Mouse (Mus musculus) retina, adult 2 months (tissue): ENCODE measurements around the gene Slc22a18.
A peak's percentile ranks its signal among the peaks of the same experiment; 100 is the strongest.

Experiments
- DNase-seq: peaks from one replicate; pipeline ENCODE4 v3.0.0-alpha.2; 2012; ENCODE audit warnings: low read depth, low spot score

Gene Slc22a18

GRCm38 (mm10) chr7:143462516-143462915, 11.0 kb upstream of the Slc22a18 start:
- no peak for DNase-seq

DNA sequence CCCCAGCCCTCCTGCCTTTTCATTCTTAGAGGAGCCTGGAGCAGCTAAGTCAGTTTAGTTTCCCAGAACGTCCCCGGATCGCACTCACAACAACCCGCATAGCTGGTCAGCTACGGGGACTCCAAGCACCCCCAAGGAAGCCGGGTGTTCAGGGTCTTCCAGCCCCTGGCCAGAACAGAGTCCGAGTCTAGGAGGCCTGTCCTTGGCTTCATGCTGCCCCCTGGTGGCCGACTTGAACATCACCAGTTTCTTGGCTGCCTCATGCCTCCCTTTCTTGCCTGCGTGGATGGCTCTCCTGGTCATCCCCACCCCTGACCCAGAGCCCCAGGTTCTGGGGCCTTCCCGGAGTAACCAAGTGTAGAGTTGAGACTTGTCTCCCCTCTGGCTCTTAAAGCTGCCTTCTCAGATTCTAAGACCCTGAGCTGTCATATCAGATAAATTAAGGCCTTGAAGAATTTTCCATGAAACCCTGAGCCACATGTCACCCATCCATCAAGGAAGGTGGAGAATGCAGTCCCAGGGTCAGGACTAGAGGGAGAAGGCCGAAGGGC, 9.6 kb upstream of the Slc22a18 start:
- peak; percentile 59 for DNase-seq

GRCm38 (mm10) chr7:143464811-143465560, 8.6 kb upstream of the Slc22a18 start:
- no peak for DNase-seq

DNA sequence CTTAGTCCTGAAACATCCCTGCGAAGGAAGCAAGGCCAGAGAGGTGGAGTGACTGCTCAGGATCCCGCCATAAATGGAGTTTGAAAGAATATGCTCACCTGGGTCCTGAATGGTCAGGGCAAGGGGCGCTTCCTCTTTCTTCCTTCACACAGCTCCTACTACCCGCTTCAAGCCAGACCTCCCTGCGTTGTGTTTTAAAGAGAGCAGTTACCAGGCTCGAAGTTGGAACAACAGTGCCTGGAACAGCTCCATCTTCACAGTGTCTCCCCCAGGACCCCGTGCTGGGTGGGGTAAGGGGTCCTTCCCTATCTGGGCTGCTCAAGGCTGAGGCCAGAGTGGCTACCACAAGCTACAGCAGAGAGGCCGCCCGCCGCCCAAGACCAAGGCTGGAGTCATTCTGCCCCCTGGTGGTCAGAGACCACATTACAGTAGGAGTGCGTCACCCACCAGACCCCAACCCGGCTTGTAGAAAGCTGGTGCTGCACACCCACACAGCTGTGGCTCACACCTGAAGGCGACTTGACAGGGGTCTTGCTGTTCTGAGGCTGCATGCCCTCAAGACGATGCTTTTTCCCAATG, 7.3 kb upstream of the Slc22a18 start:
- no peak for DNase-seq

DNA sequence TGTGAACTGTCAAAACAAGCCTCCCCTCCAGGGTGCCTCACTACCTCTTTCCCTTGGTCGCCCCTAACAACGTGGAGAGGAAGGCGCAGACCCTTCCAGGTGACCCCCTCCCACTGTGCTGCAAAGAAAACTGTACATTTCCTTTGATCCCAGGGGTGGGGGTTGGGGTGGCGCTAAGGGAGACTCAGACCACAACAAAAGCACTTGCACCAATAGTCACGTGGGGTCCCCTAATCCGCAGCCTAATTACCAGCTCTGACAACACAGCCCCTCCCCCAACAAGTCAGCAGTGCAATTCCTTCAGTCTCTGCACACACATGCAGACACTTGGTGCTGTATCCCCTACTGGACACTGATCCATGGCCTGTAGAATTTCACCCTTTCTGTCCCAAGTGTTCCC, 5.8 kb upstream of the Slc22a18 start:
- no peak for DNase-seq

DNA sequence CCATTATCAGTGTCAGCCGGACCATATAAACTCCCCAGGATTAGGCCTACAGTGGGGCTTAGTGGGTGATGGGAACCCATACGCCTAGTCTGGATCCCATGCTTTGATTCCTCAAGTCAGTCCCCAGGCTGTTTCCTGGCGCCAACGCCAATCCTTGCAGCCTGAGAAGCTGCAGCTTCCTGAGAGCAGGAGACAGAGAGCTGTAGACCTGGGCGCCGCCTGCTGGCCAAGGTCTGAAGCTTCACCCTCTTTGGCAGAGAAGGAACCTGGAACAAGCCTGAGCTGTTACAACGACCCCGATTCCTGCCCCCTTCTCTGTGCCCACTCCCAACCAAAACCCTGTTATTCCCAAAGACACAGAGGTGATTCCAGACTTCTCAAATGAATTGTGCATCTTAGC, 3.6 kb upstream of the Slc22a18 start:
- DNase-seq = no peak

GRCm38 (mm10) chr7:143474811-143475210, 1.3 kb downstream of the Slc22a18 start:
- no peak for DNase-seq

GRCm38 (mm10) chr7:143475876-143476275, 2.3 kb downstream of the Slc22a18 start:
- DNase-seq = no peak

GRCm38 (mm10) chr7:143476702-143477335, 3.3 kb downstream of the Slc22a18 start:
- DNase-seq = no peak

DNA sequence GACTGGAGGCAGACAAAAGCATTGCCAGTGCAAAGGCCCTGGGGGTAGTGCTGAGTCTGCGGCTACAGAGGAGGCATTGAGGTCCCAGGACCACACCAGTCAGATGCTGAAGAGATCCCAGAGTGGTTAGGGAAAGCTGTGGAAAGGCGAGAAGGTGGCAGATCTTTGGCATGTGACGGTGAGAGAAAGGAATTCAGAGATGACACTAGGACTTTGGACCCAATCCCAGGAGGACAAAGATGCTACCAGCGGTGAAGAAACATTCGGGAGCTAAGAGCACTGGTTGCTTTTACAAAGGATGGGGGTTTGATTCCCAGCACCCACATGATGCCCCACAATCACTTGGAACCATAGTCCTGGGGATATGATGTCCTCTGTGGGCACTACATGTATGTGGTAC, 4.3 kb downstream of the Slc22a18 start:
- DNase-seq = no peak

GRCm38 (mm10) chr7:143480498-143480897, 7.0 kb downstream of the Slc22a18 start:
- DNase-seq = no peak

GRCm38 (mm10) chr7:143481806-143482387, 8.4 kb downstream of the Slc22a18 start:
- no peak for DNase-seq

DNA sequence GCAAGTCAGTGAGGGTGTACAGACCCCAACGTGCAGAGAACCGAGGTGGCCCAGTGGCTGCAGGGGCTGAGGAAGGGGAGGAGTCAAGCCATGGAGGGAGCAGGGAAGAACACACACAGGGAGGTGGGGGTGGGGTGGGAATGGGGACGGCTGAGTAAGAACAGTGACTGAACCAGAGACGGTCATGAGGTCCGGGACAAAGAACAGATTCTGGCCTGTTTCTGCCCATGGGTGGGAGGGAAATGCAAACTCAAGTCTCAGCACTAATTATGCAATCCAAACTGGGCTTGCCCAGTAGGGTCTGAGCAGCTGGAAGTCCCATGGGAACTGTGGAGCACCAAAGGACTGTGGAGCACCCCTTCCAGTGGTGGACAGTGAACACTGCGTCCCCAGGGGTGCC, 9.0 kb downstream of the Slc22a18 start:
- no peak for DNase-seq

GRCm38 (mm10) chr7:143489735-143490134, 16.2 kb downstream of the Slc22a18 start:
- DNase-seq = no peak

GRCm38 (mm10) chr7:143493616-143494126, 20.1 kb downstream of the Slc22a18 start:
- no peak for DNase-seq

- no peak for DNase-seq
Observed at GRCm38 (mm10) chr7:143495104-143495961, 21.8 kb downstream of the Slc22a18 start.

DNA sequence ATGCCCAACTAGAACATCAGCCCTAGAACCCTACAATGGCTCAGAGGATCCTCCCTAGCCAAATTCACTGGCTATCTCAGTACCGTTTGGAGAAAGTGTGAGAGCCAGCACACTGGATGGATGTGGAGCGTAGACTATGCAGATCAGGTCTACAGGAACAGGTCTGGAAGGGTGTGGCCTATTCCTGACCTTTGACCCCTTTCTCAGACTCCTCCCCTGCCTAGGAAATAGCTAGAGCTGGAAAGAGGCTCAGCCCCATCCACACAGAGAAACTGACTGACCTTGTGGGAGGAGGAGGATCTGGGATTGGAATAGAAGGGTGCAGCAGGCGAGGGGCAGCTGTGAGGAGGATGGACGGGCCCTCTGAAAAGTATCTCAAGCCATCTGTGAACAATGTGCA, 25.0 kb downstream of the Slc22a18 start:
- no peak for DNase-seq

DNA sequence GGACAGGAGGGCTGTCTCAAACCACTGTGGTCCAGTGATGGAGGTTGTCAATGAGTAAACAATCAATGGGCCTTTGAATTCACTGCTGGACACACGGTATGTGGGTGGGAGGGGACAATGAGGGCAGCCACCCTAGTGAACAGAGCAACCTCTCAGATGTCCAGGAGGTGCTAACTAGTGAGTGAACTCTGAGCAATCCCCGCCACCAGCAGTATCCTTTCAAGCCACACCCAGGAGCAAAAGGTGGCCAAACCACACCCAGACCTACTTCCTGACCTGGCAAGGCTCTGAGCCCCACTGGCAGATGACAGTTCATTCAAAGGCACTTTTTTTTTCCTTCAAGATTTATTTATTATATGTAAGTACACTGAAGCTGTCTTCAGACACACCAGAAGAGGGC, 27.4 kb downstream of the Slc22a18 start:
- DNase-seq = no peak

GRCm38 (mm10) chr7:143501643-143502417, 28.3 kb downstream of the Slc22a18 start:
- no peak for DNase-seq
